Mouse (Mus musculus) embryonic facial prominence, embryonic 15.5 days (tissue): Measurements from ENCODE around the gene Tgfb2. TPM values are rescaled to one million over a fixed set of nuclear protein-coding genes. Genes with fewer than 3 reads are reported as not detected.

ENCODE experiments used
- ATAC-seq: fragments of 200-750 bp; cut with Nextera tagmentation; 2 replicates; pipeline ENCODE4 v1.8.0; 2017; ENCODE audit warnings: low read depth, moderate TSS enrichment; ENCODE audit not compliant: insufficient number of reproducible peaks, low FRiP score, low TSS enrichment
- H3K27ac ChIP-seq: fragments of 300-500 bp; sonication (generic); replicated peaks from 2 replicates; pipeline ENCODE4 v1.5.1; 2015; ENCODE audit warnings: mild to moderate bottlenecking, inconsistent platforms
- H3K27me3 ChIP-seq: fragments of 300-500 bp; sonication (generic); 2 replicates; pipeline ENCODE4 v1.6.1; 2015; ENCODE audit warnings: inconsistent platforms
- H3K36me3 ChIP-seq: fragments of 300-500 bp; sonication (generic); 2 replicates; pipeline ENCODE4 v1.6.1; 2015; ENCODE audit warnings: mild to moderate bottlenecking, inconsistent platforms
- H3K4me1 ChIP-seq: fragments of 300-500 bp; sonication (generic); 2 replicates; pipeline ENCODE4 v1.6.1; 2015; ENCODE audit warnings: inconsistent platforms
- H3K4me2 ChIP-seq: fragments of 300-500 bp; sonication (generic); replicated peaks from 2 replicates; pipeline ENCODE4 v1.6.1; 2015; ENCODE audit warnings: mild to moderate bottlenecking, inconsistent platforms
- H3K4me3 ChIP-seq: fragments of 300-500 bp; sonication (generic); replicated peaks from 2 replicates; pipeline ENCODE4 v1.5.1; 2015; ENCODE audit warnings: mild to moderate bottlenecking, inconsistent platforms
- H3K9ac ChIP-seq: fragments of 300-500 bp; sonication (generic); 2 replicates; pipeline ENCODE4 v1.6.1; 2015; ENCODE audit warnings: inconsistent platforms
- H3K9me3 ChIP-seq: fragments of 300-500 bp; sonication (generic); replicated peaks from 2 replicates; pipeline ENCODE4 v1.6.1; 2016; ENCODE audit warnings: inconsistent platforms
- WGBS: fragments of 180-500 bp; shearing (Covaris S2); methylation state at CpG from one replicate; pipeline ENCODE4 v1.1.7; 2015; 5-methylcytosine and 5-hydroxymethylcytosine counted together
- polyA plus RNA-seq: library from polyadenylated mRNA; unstranded; fragments of >200 nt; fragmentation: Nextera tagmentation; extraction: Ambion mirVana; gene quantifications from 2 replicates; pipeline ENCODE4 v1.2.1, GENCODE M21; 2015

Gene Tgfb2
- polyA plus RNA-seq, 1 experiment from 2014 or later: 86.3 TPM

GRCm38 (mm10) chr1:186719708-186720107 lies 13.9 kb upstream of the Tgfb2 start:
- 91% methylated on average over 9 of the region's 9 CpGs for WGBS
- Histone ChIP-seq H3K9ac (no peak overlapping the region), H3K9me3 (no peaks in the 10 kb centered on the region), H3K4me1 (0 out of 2 replicates have a peak, but pooled peaks cover 2% of the 10 kb centered on the region), H3K27ac (no peak overlapping the region), H3K4me3 (no peak overlapping the region), H3K27me3 (no peaks in the 10 kb centered on the region), H3K36me3 (peaks cover 20% of the 10 kb centered on the region; the same call in 1 of the 2 replicates), H3K4me2 (no peak overlapping the region)
- ATAC-seq: no peak

- Histone ChIP-seq H3K27ac (no peak overlapping the region), H3K4me1 (0 out of 2 replicates have a peak, but pooled peaks cover 2% of the 10 kb centered on the region), H3K4me2 (no peak overlapping the region), H3K4me3 (no peak overlapping the region), H3K36me3 (peaks cover 20% of the 10 kb centered on the region; the same call in 1 of the 2 replicates), H3K9ac (no peak overlapping the region), H3K9me3 (no peaks in the 10 kb centered on the region), H3K27me3 (no peaks in the 10 kb centered on the region)
- no peak for ATAC-seq
- 52% methylated on average over 5 of the region's 5 CpGs for WGBS
Measured at GRCm38 (mm10) chr1:186718881-186719280, 13.1 kb upstream of the Tgfb2 start.

- no peaks in the 10 kb centered on the region for H3K9me3 ChIP-seq
- no peaks in the 10 kb centered on the region for H3K4me1 ChIP-seq
- H3K4me2 ChIP-seq: no peak overlapping the region
- ATAC-seq: no peak; the same call in 1 of the 2 replicates
- peaks cover 13% of the 10 kb centered on the region; the same call in 1 of the 2 replicates for H3K36me3 ChIP-seq
- H3K4me3 ChIP-seq: no peak overlapping the region
- H3K27me3 ChIP-seq: no peaks in the 10 kb centered on the region
- H3K27ac ChIP-seq: no peak overlapping the region
- 78% methylated on average over 17 of the region's 17 CpGs for WGBS
- no peak overlapping the region for H3K9ac ChIP-seq
Measured at GRCm38 (mm10) chr1:186714980-186715896, 9.4 kb upstream of the Tgfb2 start.

- H3K4me1 ChIP-seq: no peaks in the 10 kb centered on the region
- H3K36me3 ChIP-seq: peaks cover 6% of the 10 kb centered on the region; the same call in 1 of the 2 replicates
- H3K27me3 ChIP-seq: no peaks in the 10 kb centered on the region
- no peak overlapping the region for H3K9ac ChIP-seq
- H3K4me3 ChIP-seq: no peak overlapping the region
- no peak overlapping the region for H3K27ac ChIP-seq
- H3K9me3 ChIP-seq: no peaks in the 10 kb centered on the region
- 82% methylated on average over 4 of the region's 4 CpGs for WGBS
- ATAC-seq: no peak
- no peak overlapping the region for H3K4me2 ChIP-seq
Measured at GRCm38 (mm10) chr1:186714215-186714614, 8.4 kb upstream of the Tgfb2 start.

GRCm38 (mm10) chr1:186712802-186713471 lies 7.1 kb upstream of the Tgfb2 start:
- ATAC-seq: no peak
- H3K4me2 ChIP-seq: no peak overlapping the region
- H3K36me3 ChIP-seq: peaks cover 6% of the 10 kb centered on the region; the same call in 1 of the 2 replicates
- H3K4me1 ChIP-seq: no peaks in the 10 kb centered on the region
- no peak overlapping the region for H3K9ac ChIP-seq
- H3K27ac ChIP-seq: no peak overlapping the region
- 4% methylated on average over 3 of the region's 3 CpGs for WGBS
- no peak overlapping the region for H3K4me3 ChIP-seq
- H3K27me3 ChIP-seq: no peaks in the 10 kb centered on the region
- no peaks in the 10 kb centered on the region for H3K9me3 ChIP-seq

- under 1% methylated on average over 64 of the region's 65 CpGs for WGBS
- H3K4me2 ChIP-seq: peak overlapping the region; percentile 83
- no peaks in the 10 kb centered on the region for H3K36me3 ChIP-seq
- no peaks in the 10 kb centered on the region for H3K9me3 ChIP-seq
- H3K27ac ChIP-seq: peak overlapping the region; percentile 96
- peak overlapping the region; percentile 72 for H3K4me3 ChIP-seq
- peak; percentile 85 for ATAC-seq
- H3K9ac ChIP-seq: peak overlapping the region; percentile 93
- H3K27me3 ChIP-seq: no peaks in the 10 kb centered on the region
- H3K4me1 ChIP-seq: peaks cover 29% of the 10 kb centered on the region
Measured at GRCm38 (mm10) chr1:186705203-186705914, 430 bp downstream of the Tgfb2 start.

GRCm38 (mm10) chr1:186703980-186704701 lies 1.6 kb downstream of the Tgfb2 start:
- Histone ChIP-seq H3K36me3 (no peaks in the 10 kb centered on the region), H3K4me1 (peaks cover 33% of the 10 kb centered on the region), H3K27ac (peak overlapping the region; percentile 96), H3K27me3 (no peaks in the 10 kb centered on the region), H3K4me3 (peak overlapping the region; percentile 72), H3K9me3 (no peaks in the 10 kb centered on the region), H3K9ac (peak overlapping the region; percentile 93), H3K4me2 (peak overlapping the region; percentile 83)
- ATAC-seq: no peak
- WGBS: under 1% methylated on average over 36 of the region's 36 CpGs

- peaks cover 33% of the 10 kb centered on the region for H3K4me1 ChIP-seq
- H3K27me3 ChIP-seq: no peaks in the 10 kb centered on the region
- peak overlapping the region; percentile 83 for H3K4me2 ChIP-seq
- no peak for ATAC-seq
- H3K27ac ChIP-seq: peak overlapping the region; percentile 96
- H3K36me3 ChIP-seq: no peaks in the 10 kb centered on the region
- H3K9ac ChIP-seq: peak overlapping the region; percentile 93
- peak overlapping the region; percentile 72 for H3K4me3 ChIP-seq
- WGBS: under 1% methylated on average over 15 of the region's 15 CpGs
- H3K9me3 ChIP-seq: no peaks in the 10 kb centered on the region
Measured at GRCm38 (mm10) chr1:186703256-186703979, 2.4 kb downstream of the Tgfb2 start.

GRCm38 (mm10) chr1:186702391-186703255 lies 3.2 kb downstream of the Tgfb2 start:
- H3K27me3 ChIP-seq: no peaks in the 10 kb centered on the region
- H3K4me1 ChIP-seq: peaks cover 33% of the 10 kb centered on the region
- 5% methylated on average over 15 of the region's 15 CpGs for WGBS
- no peaks in the 10 kb centered on the region for H3K9me3 ChIP-seq
- peak overlapping the region; percentile 15; the same call in 1 of the 2 replicates for H3K9ac ChIP-seq
- ATAC-seq: peak; percentile 45; the same call in 1 of the 2 replicates
- peak overlapping the region; percentile 83 for H3K4me2 ChIP-seq
- peak overlapping the region; percentile 72 for H3K4me3 ChIP-seq
- peak overlapping the region; percentile 96 for H3K27ac ChIP-seq
- no peaks in the 10 kb centered on the region for H3K36me3 ChIP-seq
